Mouse (Mus musculus): ENCODE results near the gene Zfp280c.

DNA sequence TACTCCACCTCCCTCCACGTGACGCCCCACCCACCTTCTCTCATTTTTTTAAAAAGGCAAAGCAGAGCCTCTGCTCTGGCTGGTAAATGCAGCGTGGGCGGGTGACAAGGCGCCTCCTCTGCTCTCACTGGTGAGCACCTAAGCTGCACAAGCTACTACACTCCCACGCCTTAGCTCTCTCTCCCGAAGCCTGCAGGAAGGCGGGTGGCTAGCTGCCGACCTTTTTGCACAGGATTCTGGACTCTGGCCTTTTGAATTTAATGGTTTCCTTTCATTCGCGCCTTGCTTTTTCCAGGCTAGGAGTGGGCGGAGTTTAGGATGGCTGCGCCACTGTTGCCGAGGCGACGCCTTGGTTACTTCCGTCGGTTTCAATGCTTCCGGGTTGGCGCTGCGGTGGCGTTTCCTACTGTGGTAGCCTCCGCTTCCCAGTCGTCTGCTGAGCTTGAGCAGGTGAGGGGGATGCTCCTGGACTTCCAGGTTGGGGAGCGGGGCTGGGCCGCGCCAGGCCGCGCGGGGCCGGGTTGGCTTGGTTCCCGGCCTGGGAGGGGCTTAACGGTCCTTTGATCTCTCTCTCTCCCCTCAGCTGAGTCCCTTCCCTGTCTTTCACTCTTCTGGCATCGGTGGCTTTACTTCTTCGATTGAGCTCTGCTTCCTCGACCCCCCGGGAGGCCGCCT, 29.2 kb upstream of the Zfp280c start, which contains the start of gene Slc25a14:
- TF ChIP-seq CTCF (IDR thresholded peaks at IDR 0.05; ENCODE audit: control insufficient read depth, insufficient read depth, insufficient replicate concordance, low read depth, low read length) (no peak), POLR2A (IDR thresholded peaks at IDR 0.05; ENCODE audit: control insufficient read depth, low read depth, low read length) (peak; percentile 49; the same call in 1 of the 2 replicates)

Measured in testis, adult 2 months (tissue).